Mouse (Mus musculus) olfactory bulb, adult 2 months (tissue): ENCODE measurements around the gene Ddah2. TPM values are rescaled to one million over a fixed set of nuclear protein-coding genes. Genes with fewer than 3 reads are reported as not detected.

Experiments
- H3K27ac ChIP-seq: fragments of 200-500 bp; 2 replicates; pipeline ENCODE4 v1.5.1; 2012; ENCODE audit warnings: low read depth, low read length; ENCODE audit not compliant: insufficient read depth
- H3K4me1 ChIP-seq: fragments of 200-500 bp; 2 replicates; pipeline ENCODE4 v1.6.1; 2012; ENCODE audit warnings: low read length; ENCODE audit not compliant: control insufficient read depth, insufficient read depth
- H3K4me3 ChIP-seq: fragments of 200-500 bp; 2 replicates; pipeline ENCODE4 v1.5.1; 2012; ENCODE audit warnings: mild to moderate bottlenecking, low read depth, low read length, moderate library complexity; ENCODE audit not compliant: insufficient read depth
- CTCF ChIP-seq: fragments of 200-500 bp; IDR thresholded peaks from 2 replicates; pipeline ENCODE4 v1.5.1; 2012; ENCODE audit warnings: low read depth, mild to moderate bottlenecking, low read length, moderate library complexity; ENCODE audit not compliant: insufficient read depth
- POLR2A ChIP-seq: fragments of 200-500 bp; IDR thresholded peaks from 2 replicates; pipeline ENCODE4 v1.6.1; 2012; ENCODE audit warnings: mild to moderate bottlenecking, low read depth, low read length, moderate library complexity; ENCODE audit not compliant: insufficient read depth
- WGBS: fragments of 180-500 bp; shearing (Covaris S2); methylation state at CpG from one replicate; pipeline ENCODE4 v1.1.7; 2018; 5-methylcytosine and 5-hydroxymethylcytosine counted together
- polyA plus RNA-seq: library from polyadenylated mRNA; stranded (reverse); fragments of >200 nt; gene quantifications from 2 replicates; pipeline ENCODE4 v1.2.4, GENCODE M21; 2012; ENCODE audit warnings: low replicate concordance; ENCODE audit not compliant: missing spikeins, insufficient read depth, insufficient read length

Ddah2 gene
- polyA plus RNA-seq, 1 experiment = not detected

DNA sequence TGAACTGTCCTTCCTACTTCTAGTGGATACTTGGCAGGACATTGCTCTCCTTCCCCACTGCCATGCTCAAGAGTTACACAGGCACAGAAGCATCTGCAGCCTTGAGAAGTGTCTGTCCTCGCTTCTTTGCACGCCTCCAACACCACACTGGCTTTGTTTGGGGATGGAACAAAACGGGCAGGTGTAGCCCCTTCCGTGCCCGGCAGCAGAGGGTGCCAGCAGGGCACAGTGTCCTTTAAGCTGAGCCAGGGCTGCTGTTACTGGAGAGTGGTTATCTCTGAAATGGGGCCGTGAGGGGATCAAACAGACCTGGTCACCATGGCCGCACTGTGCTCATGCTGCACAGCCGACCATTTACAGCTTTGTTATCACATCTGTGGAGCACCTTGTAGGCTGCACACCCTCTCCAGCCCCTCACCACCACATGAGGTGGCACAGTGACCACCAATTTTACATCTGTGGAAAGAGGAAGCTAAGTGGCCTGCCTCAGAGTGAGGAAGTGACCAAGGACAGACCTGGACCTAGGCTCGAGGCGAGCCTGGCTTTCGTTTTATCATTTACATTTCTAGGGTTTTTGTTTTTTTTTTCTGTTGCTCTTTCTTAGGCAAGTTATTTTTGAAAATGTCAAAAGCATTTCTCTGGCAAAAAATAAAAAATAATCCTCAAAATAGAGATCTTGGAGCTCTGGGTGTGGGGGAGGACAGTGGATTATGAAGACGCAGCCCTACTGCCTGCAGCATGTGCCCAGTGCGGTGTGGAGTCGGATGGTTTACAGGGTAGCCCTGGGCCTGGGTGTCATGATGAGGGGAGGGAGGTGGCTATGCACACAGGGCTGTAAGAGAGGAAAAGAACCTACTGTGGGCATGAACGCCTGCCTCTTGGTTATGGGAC is 35.9 kb downstream of the Ddah2 start:
- peaks cover 31% of the 10 kb centered on the region for H3K4me1 ChIP-seq
- 83% methylated on average over 15 of the region's 15 CpGs for WGBS
- no peak for TF ChIP-seq CTCF
- no peak for TF ChIP-seq POLR2A

DNA sequence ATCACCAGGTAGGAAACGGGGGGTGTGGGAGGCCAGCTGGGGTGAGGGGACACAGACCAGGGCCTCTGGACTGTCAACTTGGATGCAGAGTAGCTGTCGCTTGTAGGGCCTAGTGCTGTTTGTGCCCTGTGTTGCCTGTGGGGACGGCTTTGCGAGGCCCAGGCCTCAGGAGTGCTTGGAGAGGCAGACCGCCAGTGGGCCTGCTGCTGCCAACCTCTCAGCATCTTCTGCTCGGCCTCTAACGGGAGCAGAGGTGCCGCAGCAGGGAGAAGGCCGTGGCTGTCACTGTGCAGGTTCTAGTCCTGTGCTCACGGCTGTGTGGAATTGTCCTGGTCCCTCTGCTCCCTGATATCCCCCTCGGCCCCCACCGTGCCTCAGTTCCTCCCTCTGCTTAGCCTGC is 37.8 kb downstream of the Ddah2 start:
- H3K27ac ChIP-seq = no peak overlapping the region
- 81% methylated on average over 12 of the region's 12 CpGs for WGBS
- no peak for TF ChIP-seq CTCF
- no peak for TF ChIP-seq POLR2A
- peaks cover 19% of the 10 kb centered on the region; the same call in 1 of the 2 replicates for H3K4me1 ChIP-seq
- H3K4me3 ChIP-seq = no peak overlapping the region

More for the DNA sequence above, 35.9 kb downstream of the Ddah2 start:
- no peak overlapping the region for H3K4me3 ChIP-seq
- H3K27ac ChIP-seq = no peak overlapping the region

DNA sequence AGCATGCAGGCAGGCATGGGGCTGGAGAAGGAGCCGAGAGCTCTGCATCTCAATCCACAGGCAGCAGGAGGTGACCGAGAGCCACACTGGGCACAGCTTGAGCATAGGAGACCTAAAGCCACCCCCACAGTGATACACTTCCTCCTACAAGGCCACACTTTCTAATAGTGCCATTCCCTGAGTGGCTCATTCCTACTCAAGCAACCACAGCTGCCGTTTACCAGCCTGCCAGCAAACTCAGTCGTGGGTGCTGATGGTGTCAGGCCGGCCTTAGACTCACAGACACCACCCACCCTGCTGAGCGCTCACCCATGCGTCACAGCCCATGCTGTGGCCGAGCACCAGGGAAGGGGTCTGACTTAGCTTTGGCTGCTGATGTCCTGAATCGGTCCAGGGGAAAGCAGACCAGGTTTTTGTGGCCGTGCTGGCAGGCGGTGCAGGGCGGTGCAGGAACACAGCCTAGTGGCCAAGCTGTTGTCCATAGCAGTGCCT is 38.4 kb downstream of the Ddah2 start:
- Histone ChIP-seq H3K27ac (no peak overlapping the region), H3K4me3 (no peak overlapping the region), H3K4me1 (peaks cover 19% of the 10 kb centered on the region; the same call in 1 of the 2 replicates)
- WGBS = 60% methylated on average over 12 of the region's 12 CpGs
- no peak for TF ChIP-seq POLR2A
- TF ChIP-seq CTCF = no peak

DNA sequence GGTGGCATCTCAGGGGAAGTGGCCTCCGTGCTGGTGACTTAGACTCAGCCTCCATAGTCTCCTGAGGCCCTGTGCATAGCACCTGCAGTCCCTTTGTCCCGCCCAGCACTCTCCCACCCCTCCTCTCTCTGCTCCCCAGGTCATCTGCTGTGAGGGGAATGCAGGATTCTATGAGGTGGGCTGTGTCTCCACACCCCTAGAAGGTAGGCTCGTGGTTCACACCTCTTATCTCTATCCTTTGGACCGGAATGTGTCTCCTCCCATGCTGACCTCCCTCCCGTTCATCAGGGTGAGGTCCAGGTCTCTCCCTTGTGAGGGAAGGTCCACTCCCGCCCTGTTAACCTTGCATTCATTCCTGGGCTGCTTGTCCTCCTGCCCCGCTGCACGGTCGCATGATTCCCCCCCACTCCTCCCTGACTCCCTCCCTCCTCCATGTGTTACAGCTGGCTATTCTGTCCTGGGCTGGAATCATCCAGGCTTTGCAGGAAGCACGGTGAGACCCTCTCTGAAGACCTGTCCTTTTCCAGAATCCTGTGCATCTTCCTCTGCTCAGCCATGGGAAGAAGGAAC is 41.4 kb downstream of the Ddah2 start:
- Histone ChIP-seq H3K4me1 (peaks cover 16% of the 10 kb centered on the region; the same call in 1 of the 2 replicates), H3K27ac (no peak overlapping the region), H3K4me3 (no peak overlapping the region)
- WGBS = 80% methylated on average over 10 of the region's 10 CpGs
- TF ChIP-seq CTCF = no peak
- no peak for TF ChIP-seq POLR2A

DNA sequence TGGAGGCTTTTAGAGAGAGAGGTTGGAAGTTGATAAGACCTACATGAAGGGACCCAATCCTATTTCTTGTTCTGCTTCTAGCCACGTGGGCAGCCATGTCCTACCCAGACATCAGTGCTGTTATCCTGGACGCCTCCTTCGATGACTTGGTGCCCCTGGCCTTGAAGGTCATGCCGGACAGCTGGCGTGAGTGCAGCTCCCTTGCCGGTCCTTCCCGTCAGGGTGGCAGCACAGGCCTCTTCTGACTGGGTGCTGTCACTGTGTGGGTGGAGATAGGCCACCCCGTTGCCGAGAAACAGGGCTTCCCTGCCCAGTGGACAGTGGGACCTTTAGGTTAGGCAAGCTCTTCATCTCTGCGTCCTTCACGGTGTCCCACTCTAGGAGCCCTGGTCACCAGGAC is 42.3 kb downstream of the Ddah2 start:
- 87% methylated on average over 11 of the region's 11 CpGs for WGBS
- no peak overlapping the region for H3K4me3 ChIP-seq
- H3K4me1 ChIP-seq = peaks cover 16% of the 10 kb centered on the region
- TF ChIP-seq CTCF (no peak), POLR2A (no peak)
- H3K27ac ChIP-seq = no peak overlapping the region

DNA sequence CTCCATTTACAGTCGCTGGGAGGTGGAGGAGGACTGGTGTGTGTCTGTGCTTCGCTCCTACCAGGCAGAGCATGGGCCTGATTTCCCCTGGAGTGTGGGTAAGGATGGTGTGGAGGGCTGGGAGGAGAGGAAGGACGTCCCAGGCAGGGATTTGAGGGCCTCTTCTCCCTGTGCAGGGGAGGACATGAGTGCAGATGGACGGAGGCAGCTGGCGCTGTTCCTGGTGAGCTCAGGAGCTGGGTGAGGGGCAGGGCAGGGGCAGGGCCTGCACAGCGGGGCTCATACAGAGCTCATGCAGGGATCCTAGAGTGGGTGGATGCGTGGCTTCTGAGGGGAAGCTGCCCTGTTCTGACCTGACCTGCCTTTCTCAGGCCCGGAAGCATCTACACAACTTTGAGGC is 43.5 kb downstream of the Ddah2 start:
- peaks cover 4% of the 10 kb centered on the region for H3K4me1 ChIP-seq
- no peak overlapping the region for H3K27ac ChIP-seq
- no peak for TF ChIP-seq CTCF
- no peak for TF ChIP-seq POLR2A
- 69% methylated on average over 8 of the region's 8 CpGs for WGBS
- no peak overlapping the region for H3K4me3 ChIP-seq

DNA sequence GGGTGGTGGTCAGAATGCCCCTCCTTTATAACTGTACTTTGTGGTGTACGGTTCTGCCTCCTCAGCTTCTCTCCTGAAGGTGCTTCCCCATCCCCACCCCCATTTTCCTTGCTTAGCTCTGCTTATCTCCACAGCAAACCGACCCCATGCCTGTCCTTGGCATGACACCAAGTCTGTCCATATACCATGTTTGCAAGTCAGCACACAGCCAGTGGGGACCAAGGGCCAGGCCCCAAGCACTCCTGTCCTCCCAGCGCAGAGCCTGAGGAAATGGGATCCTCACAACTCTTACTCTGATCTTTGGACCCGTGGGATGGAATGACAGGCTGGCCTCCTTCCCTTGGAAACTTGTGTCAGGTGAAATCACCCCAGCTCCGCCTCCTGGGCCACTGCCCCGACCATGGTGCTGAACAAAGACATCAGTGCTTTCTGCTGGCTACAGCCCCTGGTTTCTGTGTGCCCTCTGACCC is 44.4 kb downstream of the Ddah2 start:
- Histone ChIP-seq H3K4me1 (peaks cover 2% of the 10 kb centered on the region; the same call in 1 of the 2 replicates), H3K4me3 (no peak overlapping the region), H3K27ac (no peak overlapping the region)
- 76% methylated on average over 6 of the region's 6 CpGs for WGBS
- no peak for TF ChIP-seq POLR2A
- TF ChIP-seq CTCF = no peak

DNA sequence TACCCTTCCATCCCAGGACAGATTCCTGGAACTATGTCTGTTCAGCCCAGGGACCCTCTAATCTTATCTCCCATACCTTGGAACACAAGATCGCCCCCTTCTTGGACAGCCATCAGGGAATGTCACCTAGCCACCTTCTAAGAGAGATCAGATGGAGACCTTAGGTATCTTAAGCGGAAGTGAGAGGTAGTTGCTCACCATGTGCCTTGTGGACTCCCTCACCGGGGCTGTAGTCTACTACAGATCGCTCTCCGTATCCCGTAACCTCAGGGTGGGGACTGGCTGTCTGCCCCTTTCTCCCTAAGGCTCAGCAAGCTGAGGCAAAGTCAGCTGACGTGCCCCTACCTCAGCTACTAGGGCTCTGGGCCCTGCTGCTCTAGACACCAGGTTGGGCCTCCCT is 45.2 kb downstream of the Ddah2 start:
- 88% methylated on average over 7 of the region's 7 CpGs for WGBS
- Histone ChIP-seq H3K4me3 (no peak overlapping the region), H3K27ac (no peak overlapping the region), H3K4me1 (peaks cover 2% of the 10 kb centered on the region; the same call in 1 of the 2 replicates)
- TF ChIP-seq CTCF (no peak), POLR2A (no peak)

DNA sequence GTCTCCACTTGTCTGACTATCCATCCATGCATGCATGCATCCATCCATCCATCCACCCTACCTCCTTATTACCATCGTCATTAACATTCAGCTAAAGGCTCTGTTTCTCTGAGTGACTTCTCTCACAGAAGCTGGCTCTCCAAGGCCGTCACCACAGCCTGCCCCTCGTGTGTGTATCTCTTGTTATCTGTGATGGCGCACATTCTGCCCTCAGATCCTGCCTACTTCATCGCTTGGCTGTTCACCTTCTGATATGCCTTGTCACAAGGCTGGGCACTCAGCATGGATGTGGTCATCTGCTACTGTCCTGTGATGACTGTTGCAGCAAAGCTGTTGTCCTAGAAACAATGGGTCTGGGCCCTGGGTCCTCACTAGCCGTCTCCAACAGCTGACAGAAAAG is 45.9 kb downstream of the Ddah2 start:
- H3K27ac ChIP-seq = no peak overlapping the region
- peaks cover 2% of the 10 kb centered on the region; the same call in 1 of the 2 replicates for H3K4me1 ChIP-seq
- no peak for TF ChIP-seq POLR2A
- no peak for TF ChIP-seq CTCF
- H3K4me3 ChIP-seq = no peak overlapping the region
- 74% methylated on average over 6 of the region's 6 CpGs for WGBS
